Mouse (Mus musculus): ENCODE results near the gene Gm10719. TPM values are rescaled to one million over a fixed set of nuclear protein-coding genes. Genes with fewer than 3 reads are reported as not detected.
"Not testable (repeated sequence)": the region's sequence is repeated elsewhere in the genome, so short reads cannot be mapped to it uniquely, and the experiment has no call there.

Gene Gm10719
- polyA plus RNA-seq, 1 experiment from 2014 or later = not detected

DNA sequence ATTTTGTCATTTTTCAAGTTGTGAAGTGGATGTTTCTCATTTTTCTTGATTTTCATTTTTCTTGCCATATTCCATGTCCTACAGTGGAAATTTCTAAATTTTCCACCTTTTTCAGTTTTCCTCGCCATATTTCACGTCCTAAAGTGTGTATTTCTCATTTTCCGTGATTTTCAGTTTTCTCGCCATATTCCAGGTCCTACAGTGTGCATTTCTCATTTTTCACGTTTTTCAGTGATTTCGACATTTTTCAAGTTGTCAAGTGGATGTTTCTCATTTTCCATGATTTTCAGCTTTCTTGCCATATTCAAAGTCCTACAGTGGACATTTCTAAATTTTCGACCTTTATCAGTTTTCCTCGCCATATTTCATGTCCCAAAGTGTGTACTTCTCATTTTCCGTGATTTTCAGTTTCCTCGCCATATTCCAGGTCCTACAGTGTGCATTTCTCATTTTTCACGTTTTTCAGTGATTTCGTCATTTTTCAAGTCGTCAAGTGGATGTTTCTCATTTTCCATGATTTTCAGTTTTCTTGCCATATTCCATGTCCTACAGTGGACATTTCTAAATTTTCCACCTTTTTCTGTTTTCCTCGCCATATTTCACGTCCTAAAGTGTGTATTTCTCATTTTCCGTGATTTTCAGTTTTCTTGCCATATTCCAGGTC, 6.9 kb downstream of the Gm10719 start:
- H3K4me3 ChIP-seq (ENCODE audit: low read length); H3K9me3 ChIP-seq (ENCODE audit: control insufficient read depth, low read length); H3K36me3 ChIP-seq (ENCODE audit: control insufficient read depth, insufficient read depth, low read length); H3K27me3 ChIP-seq (replicated peaks; ENCODE audit: control insufficient read depth, insufficient read depth, low read length); H3K4me1 ChIP-seq (ENCODE audit: control insufficient read depth, insufficient read depth, low read length); H3K9ac ChIP-seq (ENCODE audit: low read depth, low read length); H3K4me2 ChIP-seq (ENCODE audit: low read depth, low read length); ATAC-seq; H3K27ac ChIP-seq (ENCODE audit: low read length): not testable (repeated sequence)
- WGBS = 64% methylated on average over 15 of the region's 16 CpGs

DNA sequence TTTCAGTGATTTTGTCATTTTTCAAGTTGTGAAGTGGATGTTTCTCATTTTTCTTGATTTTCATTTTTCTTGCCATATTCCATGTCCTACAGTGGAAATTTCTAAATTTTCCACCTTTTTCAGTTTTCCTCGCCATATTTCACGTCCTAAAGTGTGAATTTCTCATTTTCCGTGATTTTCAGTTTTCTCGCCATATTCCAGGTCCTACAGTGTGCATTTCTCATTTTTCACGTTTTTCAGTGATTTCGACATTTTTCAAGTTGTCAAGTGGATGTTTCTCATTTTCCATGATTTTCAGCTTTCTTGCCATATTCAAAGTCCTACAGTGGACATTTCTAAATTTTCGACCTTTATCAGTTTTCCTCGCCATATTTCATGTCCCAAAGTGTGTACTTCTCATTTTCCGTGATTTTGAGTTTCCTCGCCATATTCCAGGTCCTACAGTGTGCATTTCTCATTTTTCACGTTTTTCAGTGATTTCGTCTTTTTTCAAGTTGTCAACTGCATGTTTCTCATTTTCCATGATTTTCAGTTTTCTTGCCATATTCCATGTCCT, 7.8 kb downstream of the Gm10719 start, which contains the start of gene Gm10717:
Gm10717 (plus strand) TSS at position 506 of the 556 bp plus-strand sequence.
- not testable (repeated sequence) for H3K27me3 ChIP-seq (replicated peaks; ENCODE audit: control insufficient read depth, insufficient read depth, low read length); H3K4me2 ChIP-seq (ENCODE audit: low read depth, low read length); H3K9ac ChIP-seq (ENCODE audit: low read depth, low read length); H3K27ac ChIP-seq (ENCODE audit: low read length); ATAC-seq; H3K4me3 ChIP-seq (ENCODE audit: low read length); H3K9me3 ChIP-seq (ENCODE audit: control insufficient read depth, low read length); H3K36me3 ChIP-seq (ENCODE audit: control insufficient read depth, insufficient read depth, low read length); H3K4me1 ChIP-seq (ENCODE audit: control insufficient read depth, insufficient read depth, low read length)
- WGBS = 72% methylated on average over 12 of the region's 12 CpGs

DNA sequence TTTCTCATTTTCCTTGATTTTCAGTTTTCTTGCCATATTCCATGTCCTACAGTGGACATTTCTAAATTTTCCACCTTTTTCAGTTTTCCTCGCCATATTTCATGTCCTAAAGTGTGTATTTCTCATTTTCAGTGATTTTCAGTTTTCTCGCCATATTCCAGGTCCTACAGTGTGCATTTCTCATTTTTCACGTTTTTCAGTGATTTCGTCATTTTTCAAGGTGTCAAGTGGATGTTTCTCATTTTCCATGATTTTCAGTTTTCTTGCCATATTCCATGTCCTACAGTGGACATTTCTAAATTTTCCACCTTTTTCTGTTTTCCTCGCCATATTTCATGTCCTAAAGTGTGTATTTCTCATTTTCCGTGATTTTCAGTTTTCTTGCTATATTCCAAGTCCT, 8.4 kb downstream of the Gm10719 start:
- H3K4me2 ChIP-seq (ENCODE audit: low read depth, low read length); H3K9ac ChIP-seq (ENCODE audit: low read depth, low read length); H3K27ac ChIP-seq (ENCODE audit: low read length); H3K36me3 ChIP-seq (ENCODE audit: control insufficient read depth, insufficient read depth, low read length); H3K4me3 ChIP-seq (ENCODE audit: low read length); H3K4me1 ChIP-seq (ENCODE audit: control insufficient read depth, insufficient read depth, low read length); H3K9me3 ChIP-seq (ENCODE audit: control insufficient read depth, low read length); H3K27me3 ChIP-seq (replicated peaks; ENCODE audit: control insufficient read depth, insufficient read depth, low read length); ATAC-seq: not testable (repeated sequence)
- WGBS = 66% methylated on average over 4 of the region's 6 CpGs

DNA sequence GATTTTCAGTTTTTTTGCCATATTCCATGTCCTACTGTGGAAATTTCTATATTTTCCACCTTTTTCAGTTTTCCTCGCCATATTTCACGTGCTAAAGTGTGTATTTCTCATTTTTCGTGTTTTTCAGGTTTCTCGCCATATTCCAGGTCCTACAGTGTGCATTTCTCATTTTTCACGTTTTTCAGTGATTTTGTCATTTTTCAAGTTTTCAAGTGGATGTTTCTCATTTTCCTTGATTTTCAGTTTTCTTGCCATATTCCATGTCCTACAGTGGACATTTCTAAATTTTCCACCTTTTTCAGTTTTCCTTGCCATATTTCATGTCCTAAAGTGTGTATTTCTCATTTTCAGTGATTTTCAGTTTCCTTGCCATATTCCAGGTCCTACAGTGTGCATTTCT, 8.9 kb downstream of the Gm10719 start:
- H3K9me3 ChIP-seq (ENCODE audit: control insufficient read depth, low read length); H3K4me2 ChIP-seq (ENCODE audit: low read depth, low read length); H3K4me1 ChIP-seq (ENCODE audit: control insufficient read depth, insufficient read depth, low read length); H3K4me3 ChIP-seq (ENCODE audit: low read length); H3K9ac ChIP-seq (ENCODE audit: low read depth, low read length); H3K27me3 ChIP-seq (replicated peaks; ENCODE audit: control insufficient read depth, insufficient read depth, low read length); H3K36me3 ChIP-seq (ENCODE audit: control insufficient read depth, insufficient read depth, low read length); H3K27ac ChIP-seq (ENCODE audit: low read length); ATAC-seq: not testable (repeated sequence)
- WGBS = 77% methylated on average over 5 of the region's 5 CpGs

DNA sequence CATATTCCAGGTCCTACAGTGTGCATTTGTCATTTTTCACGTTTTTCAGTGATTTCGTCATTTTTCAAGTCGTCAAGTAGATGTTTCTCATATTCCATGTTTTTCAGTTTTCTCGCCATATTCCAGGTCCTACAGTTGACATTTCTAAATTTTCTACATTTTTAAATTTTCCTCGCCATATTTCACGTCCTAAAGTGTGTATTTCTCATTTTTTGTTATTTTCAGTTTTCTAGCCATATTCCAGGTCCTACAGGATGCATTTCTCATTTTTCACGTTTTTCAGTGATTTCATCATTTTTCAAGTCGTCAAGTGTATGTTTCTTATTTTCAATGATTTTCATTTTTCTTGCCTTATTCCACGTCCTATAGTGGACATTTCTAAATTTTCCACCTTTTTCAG, 9.5 kb downstream of the Gm10719 start:
- ATAC-seq; H3K4me2 ChIP-seq (ENCODE audit: low read depth, low read length); H3K36me3 ChIP-seq (ENCODE audit: control insufficient read depth, insufficient read depth, low read length); H3K9ac ChIP-seq (ENCODE audit: low read depth, low read length); H3K27ac ChIP-seq (ENCODE audit: low read length); H3K4me1 ChIP-seq (ENCODE audit: control insufficient read depth, insufficient read depth, low read length); H3K27me3 ChIP-seq (replicated peaks; ENCODE audit: control insufficient read depth, insufficient read depth, low read length); H3K4me3 ChIP-seq (ENCODE audit: low read length); H3K9me3 ChIP-seq (ENCODE audit: control insufficient read depth, low read length): not testable (repeated sequence)
- 69% methylated on average over 9 of the region's 9 CpGs for WGBS

DNA sequence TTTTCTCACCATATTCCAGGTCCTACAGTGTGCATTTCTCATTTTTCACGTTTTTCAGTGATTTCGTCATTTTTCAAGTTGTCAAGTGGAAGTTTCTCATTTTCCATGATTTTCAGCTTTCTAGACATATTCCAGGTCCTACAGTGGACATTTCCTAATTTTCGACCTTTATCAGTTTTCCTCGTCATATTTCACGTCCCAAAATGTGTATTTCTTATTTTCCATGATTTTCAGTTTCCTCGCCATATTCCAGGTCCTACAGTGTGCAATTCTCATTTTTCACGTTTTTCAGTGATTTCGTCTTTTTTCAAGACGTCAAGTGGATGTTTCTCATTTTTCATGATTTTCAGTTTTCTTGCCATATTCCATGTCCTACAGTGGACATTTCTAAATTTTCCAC, 10.0 kb downstream of the Gm10719 start:
- WGBS = 73% methylated on average over 9 of the region's 9 CpGs
- H3K9me3 ChIP-seq (ENCODE audit: control insufficient read depth, low read length); H3K36me3 ChIP-seq (ENCODE audit: control insufficient read depth, insufficient read depth, low read length); H3K4me1 ChIP-seq (ENCODE audit: control insufficient read depth, insufficient read depth, low read length); ATAC-seq; H3K27ac ChIP-seq (ENCODE audit: low read length); H3K9ac ChIP-seq (ENCODE audit: low read depth, low read length); H3K4me2 ChIP-seq (ENCODE audit: low read depth, low read length); H3K27me3 ChIP-seq (replicated peaks; ENCODE audit: control insufficient read depth, insufficient read depth, low read length); H3K4me3 ChIP-seq (ENCODE audit: low read length): not testable (repeated sequence)

DNA sequence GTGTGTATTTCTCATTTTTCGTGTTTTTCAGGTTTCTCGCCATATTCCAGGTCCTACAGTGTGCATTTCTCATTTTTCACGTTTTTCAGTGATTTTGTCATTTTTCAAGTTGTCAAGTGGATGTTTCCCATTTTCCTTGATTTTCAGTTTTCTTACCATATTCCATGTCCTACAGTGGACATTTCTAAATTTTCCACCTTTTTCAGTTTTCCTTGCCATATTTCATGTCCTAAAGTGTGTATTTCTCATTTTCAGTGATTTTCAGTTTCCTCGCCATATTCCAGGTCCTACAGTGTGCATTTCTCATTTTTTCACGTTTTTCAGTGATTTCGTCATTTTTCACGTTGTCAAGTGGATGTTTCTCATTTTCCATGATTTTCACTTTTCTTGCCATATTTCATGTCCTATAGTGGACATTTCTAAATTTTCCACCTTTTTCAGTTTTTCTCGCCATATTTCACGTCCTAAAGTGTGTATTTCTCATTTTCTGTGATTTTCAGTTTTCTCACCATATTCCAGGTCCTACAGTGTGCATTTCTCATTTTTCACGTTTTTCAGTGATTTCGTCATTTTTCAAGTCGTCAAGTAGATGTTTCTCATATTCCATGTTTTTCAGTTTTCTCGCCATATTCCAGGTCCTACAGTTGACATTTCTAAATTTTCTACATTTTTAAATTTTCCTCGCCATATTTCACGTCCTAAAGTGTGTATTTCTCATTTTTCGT, 12.2 kb downstream of the Gm10719 start:
- not testable (repeated sequence) for H3K9ac ChIP-seq (ENCODE audit: low read depth, low read length); H3K4me1 ChIP-seq (ENCODE audit: control insufficient read depth, insufficient read depth, low read length); H3K27me3 ChIP-seq (replicated peaks; ENCODE audit: control insufficient read depth, insufficient read depth, low read length); H3K27ac ChIP-seq (ENCODE audit: low read length); H3K4me2 ChIP-seq (ENCODE audit: low read depth, low read length); H3K9me3 ChIP-seq (ENCODE audit: control insufficient read depth, low read length); H3K36me3 ChIP-seq (ENCODE audit: control insufficient read depth, insufficient read depth, low read length); ATAC-seq; H3K4me3 ChIP-seq (ENCODE audit: low read length)
- WGBS = 66% methylated on average over 12 of the region's 16 CpGs

DNA sequence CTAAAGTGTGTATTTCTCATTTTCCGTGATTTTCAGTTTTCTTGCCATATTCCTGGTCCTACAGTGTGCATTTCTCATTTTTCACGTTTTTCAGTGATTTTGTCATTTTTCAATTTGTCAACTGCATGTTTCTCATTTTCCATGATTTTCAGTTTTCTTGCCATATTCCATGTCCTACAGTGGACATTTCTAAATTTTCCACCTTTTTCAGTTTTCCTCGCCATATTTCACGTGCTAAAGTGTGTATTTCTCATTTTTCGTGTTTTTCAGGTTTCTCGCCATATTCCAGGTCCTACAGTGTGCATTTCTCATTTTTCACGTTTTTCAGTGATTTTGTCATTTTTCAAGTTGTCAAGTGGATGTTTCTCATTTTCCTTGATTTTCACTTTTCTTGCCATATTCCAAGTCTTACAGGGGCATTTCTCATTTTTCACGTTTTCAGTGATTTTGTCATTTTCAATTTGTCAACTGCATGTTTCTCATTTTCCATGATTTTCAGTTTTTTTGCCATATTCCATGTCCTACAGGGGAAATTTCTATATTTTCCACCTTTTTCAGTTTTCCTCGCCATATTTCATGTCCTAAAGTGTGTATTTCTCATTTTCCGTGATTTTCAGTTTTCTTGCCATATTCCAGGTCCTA, 13.6 kb downstream of the Gm10719 start:
- not testable (repeated sequence) for H3K9ac ChIP-seq (ENCODE audit: low read depth, low read length); H3K4me1 ChIP-seq (ENCODE audit: control insufficient read depth, insufficient read depth, low read length); H3K27me3 ChIP-seq (replicated peaks; ENCODE audit: control insufficient read depth, insufficient read depth, low read length); H3K9me3 ChIP-seq (ENCODE audit: control insufficient read depth, low read length); H3K27ac ChIP-seq (ENCODE audit: low read length); H3K4me3 ChIP-seq (ENCODE audit: low read length); H3K4me2 ChIP-seq (ENCODE audit: low read depth, low read length); H3K36me3 ChIP-seq (ENCODE audit: control insufficient read depth, insufficient read depth, low read length); ATAC-seq
- WGBS = 73% methylated on average over 2 of the region's 10 CpGs

DNA sequence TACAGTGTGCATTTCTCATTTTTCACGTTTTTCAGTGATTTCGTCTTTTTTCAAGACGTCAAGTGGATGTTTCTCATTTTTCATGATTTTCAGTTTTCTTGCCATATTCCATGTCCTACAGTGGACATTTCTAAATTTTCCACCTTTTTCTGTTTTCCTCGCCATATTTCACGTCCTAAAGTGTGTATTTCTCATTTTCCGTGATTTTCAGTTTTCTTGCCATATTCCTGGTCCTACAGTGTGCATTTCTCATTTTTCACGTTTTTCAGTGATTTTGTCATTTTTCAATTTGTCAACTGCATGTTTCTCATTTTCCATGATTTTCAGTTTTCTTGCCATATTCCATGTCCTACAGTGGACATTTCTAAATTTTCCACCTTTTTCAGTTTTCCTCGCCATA, 17.1 kb downstream of the Gm10719 start, which contains the start of gene Gm17535:
Gm17535 (plus strand) TSS at position 301 of the 400 bp plus-strand sequence.
- not testable (repeated sequence) for H3K9ac ChIP-seq (ENCODE audit: low read depth, low read length); ATAC-seq; H3K4me1 ChIP-seq (ENCODE audit: control insufficient read depth, insufficient read depth, low read length); H3K4me3 ChIP-seq (ENCODE audit: low read length); H3K9me3 ChIP-seq (ENCODE audit: control insufficient read depth, low read length); H3K36me3 ChIP-seq (ENCODE audit: control insufficient read depth, insufficient read depth, low read length); H3K27ac ChIP-seq (ENCODE audit: low read length); H3K4me2 ChIP-seq (ENCODE audit: low read depth, low read length); H3K27me3 ChIP-seq (replicated peaks; ENCODE audit: control insufficient read depth, insufficient read depth, low read length)
- no CpG with 5 or more reads among the region's 8 CpGs for WGBS

Data from intestine, embryonic 16.5 days (tissue).